Mouse (Mus musculus): ENCODE results near the gene Ppp4r1. TPM values are rescaled to one million over a fixed set of nuclear protein-coding genes. Genes with fewer than 3 reads are reported as not detected.
A peak's percentile ranks its signal among the peaks of the same experiment; 100 is the strongest.

Ppp4r1 gene
- total and polyA plus RNA-seq, 3 experiments = 21.8 to 313 (median 34.3) TPM

GRCm38 (mm10) chr17:65884691-65885397 lies 102.5 kb downstream of the Ppp4r1 start:
- no peaks in the 10 kb centered on the region for H3K27me3 ChIP-seq (ENCODE audit: control insufficient read depth in 1 of 2, insufficient read depth in 2 of 2, low read length in 2 of 2)
- H3K9ac ChIP-seq (ENCODE audit: control insufficient read depth, low read depth, low read length, poor library complexity, severe bottlenecking) = peak overlapping the region; percentile 88
- peak overlapping the region; percentile 85 to 87 for H3K4me3 ChIP-seq (ENCODE audit: control insufficient read depth in 1 of 2, insufficient read depth in 1 of 2, low read depth in 2 of 2, low read length in 2 of 2)
- H3K9me3 ChIP-seq (replicated peaks; ENCODE audit: insufficient read depth, low read length) = no peaks in the 10 kb centered on the region
- H3K4me1 ChIP-seq (ENCODE audit: control insufficient read depth in 1 of 2, insufficient read depth in 2 of 2, low read length in 2 of 2) = peaks cover 0 to 18% of the 10 kb centered on the region in 2 experiments; a peak in 3 of 4 replicates
- peak; percentile 99 for DNase-seq (ENCODE audit: low read depth, low spot score)
- H3K36me3 ChIP-seq (ENCODE audit: control insufficient read depth in 1 of 2, insufficient read depth in 2 of 2, low read length in 2 of 2) = peaks cover 0 to 9% of the 10 kb centered on the region in 2 experiments; a peak in 2 of 4 replicates
- H3K79me2 ChIP-seq (ENCODE audit: control insufficient read depth, insufficient read depth, low read length, poor library complexity) = peaks cover 34% of the 10 kb centered on the region
- peak overlapping the region; percentile 81 for H3K27ac ChIP-seq (ENCODE audit: control insufficient read depth, low read depth, low read length)
- no peak for TF ChIP-seq MAFK (IDR thresholded peaks at IDR 0.05; ENCODE audit: borderline replicate concordance, low read depth, low read length)
- no peak for TF ChIP-seq E2F4 (IDR thresholded peaks at IDR 0.05; ENCODE audit: borderline replicate concordance, low read depth, low read length)
- no peak for TF ChIP-seq GABPA (IDR thresholded peaks at IDR 0.05; ENCODE audit: low read depth, low read length)
- TF ChIP-seq MEF2A (IDR thresholded peaks at IDR 0.05; ENCODE audit: extremely low read depth, insufficient replicate concordance, low read depth, low read length, poor library complexity, severe bottlenecking) = no peak
- TF ChIP-seq KAT2A (conservative IDR thresholded peaks at IDR 0.05; ENCODE audit: low read depth, low read length) = peak; percentile 85
- TF ChIP-seq ETS1 (IDR thresholded peaks at IDR 0.05; ENCODE audit: low read depth, low read length) = 0 out of 2 replicates have a peak, but pooled peaks have one; percentile 1
- TF ChIP-seq ZMIZ1 (IDR thresholded peaks at IDR 0.05; ENCODE audit: low read depth, low read length) = no peak; the same call in 1 of the 2 replicates
- peak; percentile 83 for TF ChIP-seq NRF1 (IDR thresholded peaks at IDR 0.05; ENCODE audit: insufficient read depth, low read depth, low read length, poor library complexity, severe bottlenecking)
- TF ChIP-seq HCFC1 (IDR thresholded peaks at IDR 0.05; ENCODE audit: low read depth, low read length) = peak; percentile 99
- TF ChIP-seq MXI1 (IDR thresholded peaks at IDR 0.05; ENCODE audit: low read depth, low read length) = peak; percentile 59
- no peak for TF ChIP-seq EP300 (IDR thresholded peaks at IDR 0.05; ENCODE audit: low read depth in 1 of 2, low read length in 2 of 2)
- TF ChIP-seq SMC3 (IDR thresholded peaks at IDR 0.05; ENCODE audit: low read depth, low read length) = no peak
- no peak for TF ChIP-seq JUND (IDR thresholded peaks at IDR 0.05; ENCODE audit: low read depth, low read length)
- peak; percentile 76 to 96 for TF ChIP-seq POLR2A (IDR thresholded peaks at IDR 0.05; ENCODE audit: control insufficient read depth in 1 of 2, insufficient read depth in 1 of 2, low read depth in 1 of 2, low read length in 2 of 2, poor library complexity in 1 of 2)
- peak; percentile 25; the same call in 1 of the 2 replicates for TF ChIP-seq MYB (IDR thresholded peaks at IDR 0.05; ENCODE audit: low read depth, low read length)
- TF ChIP-seq BHLHE40 (IDR thresholded peaks at IDR 0.05; ENCODE audit: borderline replicate concordance, low read depth, low read length) = peak; percentile 41; the same call in 1 of the 2 replicates
- TF ChIP-seq TAL1 (IDR thresholded peaks at IDR 0.05; ENCODE audit: low read length) = no peak
- TF ChIP-seq MAX (IDR thresholded peaks at IDR 0.05; ENCODE audit: low read length) = 0 out of 2 replicates have a peak, but pooled peaks have one; percentile 41
- TF ChIP-seq CHD1 (IDR thresholded peaks at IDR 0.05; ENCODE audit: low read depth, low read length) = no peak
- TF ChIP-seq TCF12 (IDR thresholded peaks at IDR 0.05; ENCODE audit: low read depth, low read length) = peak; percentile 51; the same call in 1 of the 2 replicates
- TF ChIP-seq MYC (IDR thresholded peaks at IDR 0.05; ENCODE audit: low read depth, low read length) = no peak
- TF ChIP-seq RCOR1 (IDR thresholded peaks at IDR 0.05; ENCODE audit: low read depth, low read length) = no peak
- TF ChIP-seq GATA1 (IDR thresholded peaks at IDR 0.05; ENCODE audit: low read depth, low read length) = no peak
- peak; percentile 95 for TF ChIP-seq CHD2 (IDR thresholded peaks at IDR 0.05; ENCODE audit: low read length)
- no peak for TF ChIP-seq RAD21 (IDR thresholded peaks at IDR 0.05; ENCODE audit: low read depth, low read length)
- no peak for TF ChIP-seq CTCF (IDR thresholded peaks at IDR 0.05 in 2 of 3, conservative IDR thresholded peaks at IDR 0.05 in 1 of 3; ENCODE audit: control insufficient read depth in 1 of 3, insufficient read depth in 1 of 3, low read depth in 2 of 3, low read length in 3 of 3, poor library complexity in 1 of 3, severe bottlenecking in 1 of 3)
- TF ChIP-seq ZKSCAN1 (IDR thresholded peaks at IDR 0.05; ENCODE audit: low read depth, low read length) = no peak
- no peak for TF ChIP-seq POLR2AphosphoS5 (IDR thresholded peaks at IDR 0.05; ENCODE audit: borderline replicate concordance, low read depth, low read length)
- no peak for TF ChIP-seq ZNF384 (IDR thresholded peaks at IDR 0.05; ENCODE audit: low read depth, low read length)
- TF ChIP-seq ZC3H11A (IDR thresholded peaks at IDR 0.05; ENCODE audit: low read depth, low read length) = no peak
- peak; percentile 85; the same call in 1 of the 2 replicates for TF ChIP-seq POLR2AphosphoS2 (IDR thresholded peaks at IDR 0.05; ENCODE audit: low read length)
- TF ChIP-seq MAZ (IDR thresholded peaks at IDR 0.05; ENCODE audit: low read depth, low read length) = peak; percentile 48; the same call in 1 of the 2 replicates
- no peak for TF ChIP-seq USF2 (IDR thresholded peaks at IDR 0.05; ENCODE audit: borderline replicate concordance in 1 of 2, insufficient read depth in 1 of 2, low read depth in 1 of 2, low read length in 2 of 2)
- peak; percentile 84 for TF ChIP-seq SIN3A (IDR thresholded peaks at IDR 0.05; ENCODE audit: low read length)
- no peak for TF ChIP-seq UBTF (IDR thresholded peaks at IDR 0.05; ENCODE audit: borderline replicate concordance, insufficient read depth, low read depth, low read length)
- TF ChIP-seq TBP (IDR thresholded peaks at IDR 0.05; ENCODE audit: low read depth, low read length) = peak; percentile 82

Measured in MEL (cell line).